Mouse (Mus musculus) kidney, adult 2 months (tissue): ENCODE measurements around the gene Bpgm.

Experiments used
- CTCF ChIP-seq: fragments of 200-500 bp; conservative IDR thresholded peaks from 2 replicates; pipeline ENCODE4 v1.5.1; 2011; ENCODE audit warnings: low read depth, mild to moderate bottlenecking, control low read depth, low read length, moderate library complexity, mixed read lengths; ENCODE audit not compliant: insufficient read depth, insufficient read length
- POLR2A ChIP-seq: fragments of 200-500 bp; IDR thresholded peaks from one replicate; pipeline ENCODE4 v1.6.1; 2011; ENCODE audit warnings: low read depth, low read length, control low read depth

- TF ChIP-seq POLR2A (no peak), CTCF (no peak)
These were observed 2.7 kb upstream of the Bpgm start for GRCm38 (mm10) chr6:34473346-34473745.
